Mouse (Mus musculus) kidney, postnatal 36 days (tissue): ENCODE data around the gene Slc25a25.

ENCODE experiments used
- DNase-seq, 2 experiments: peaks; one replicate each; pipeline ENCODE4 v3.0.0; 2021 to 2022; ENCODE audit warnings: mixed read lengths in 2 of 2

Gene Slc25a25

DNA sequence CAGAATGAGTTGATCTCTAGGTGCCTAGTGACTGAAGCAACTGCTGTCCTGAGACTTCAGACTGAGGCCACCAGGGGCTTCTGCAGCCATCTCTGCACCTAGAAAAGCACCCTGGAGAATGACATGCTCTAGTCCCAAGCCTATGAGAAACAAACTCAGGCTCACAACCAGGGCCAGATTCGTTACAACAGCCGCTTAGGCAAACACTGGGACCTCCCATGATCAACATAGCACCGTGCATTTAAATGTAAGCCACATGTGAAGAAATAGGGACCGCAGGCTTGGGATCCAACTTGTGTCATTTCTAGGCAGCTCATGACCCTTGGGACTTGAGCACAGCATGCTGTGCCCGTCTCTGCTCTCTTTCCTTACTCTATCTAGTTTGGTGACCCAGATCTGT is 23.5 kb downstream of the Slc25a25 start:
- DNase-seq = no peak

DNA sequence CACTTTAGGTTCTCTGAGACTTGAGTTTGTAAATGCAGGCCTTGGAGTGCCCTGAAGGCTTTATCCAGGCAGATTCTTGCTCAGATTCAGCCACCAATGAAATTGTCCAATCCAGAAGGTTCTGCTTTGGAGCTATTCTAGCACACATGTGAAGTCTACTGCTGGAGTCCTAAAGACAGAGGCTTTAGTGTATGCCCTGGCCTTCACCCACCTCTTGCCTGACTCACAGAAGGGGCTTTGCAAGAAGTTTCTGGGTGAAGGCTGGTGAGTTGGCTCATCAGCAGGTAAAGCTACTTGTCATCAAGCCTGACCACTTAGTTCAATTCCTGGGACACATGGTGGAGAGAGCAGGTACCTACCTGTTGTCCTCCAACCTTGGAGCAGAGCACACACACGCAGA is 25.1 kb downstream of the Slc25a25 start:
- no peak for DNase-seq

DNA sequence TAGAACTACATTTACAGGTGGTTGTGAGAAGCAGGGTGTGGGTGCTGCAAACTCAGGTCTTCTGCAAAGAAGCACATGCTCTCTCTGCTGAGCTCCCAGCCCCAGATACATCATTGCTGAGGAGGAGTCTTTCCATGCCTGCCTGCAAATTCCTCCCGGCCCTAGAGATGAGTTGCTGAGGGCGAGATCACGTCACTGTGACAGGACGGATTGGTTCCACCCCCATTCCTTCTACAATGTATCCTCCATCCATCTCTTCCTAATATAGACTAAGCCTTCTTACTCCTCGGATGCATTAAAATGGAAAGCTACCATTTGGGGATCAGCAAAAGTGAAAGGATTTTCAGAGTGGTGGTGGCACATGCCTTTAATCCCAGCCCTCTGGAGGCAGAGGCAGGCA is 25.7 kb downstream of the Slc25a25 start:
- no peak for DNase-seq

DNA sequence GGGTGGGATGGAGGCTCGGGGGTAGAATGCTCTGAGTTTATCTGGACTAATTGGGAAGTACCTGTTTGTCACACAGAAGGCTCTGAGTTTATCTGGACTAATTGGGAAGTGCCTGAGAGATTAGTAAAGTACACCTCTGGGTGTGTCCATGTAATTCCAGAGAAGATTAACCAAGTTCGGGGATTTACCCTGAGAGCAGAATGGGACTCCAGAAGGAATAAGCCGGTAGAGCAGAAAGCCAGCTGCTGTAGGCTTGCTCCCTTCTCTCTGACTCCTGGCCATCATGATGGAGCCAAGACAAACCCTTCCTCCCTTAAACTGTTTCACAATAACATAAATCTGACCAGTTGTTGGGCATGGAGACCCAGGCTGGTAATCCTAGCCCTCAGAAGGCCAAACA is 26.4 kb downstream of the Slc25a25 start:
- no peak for DNase-seq

DNA sequence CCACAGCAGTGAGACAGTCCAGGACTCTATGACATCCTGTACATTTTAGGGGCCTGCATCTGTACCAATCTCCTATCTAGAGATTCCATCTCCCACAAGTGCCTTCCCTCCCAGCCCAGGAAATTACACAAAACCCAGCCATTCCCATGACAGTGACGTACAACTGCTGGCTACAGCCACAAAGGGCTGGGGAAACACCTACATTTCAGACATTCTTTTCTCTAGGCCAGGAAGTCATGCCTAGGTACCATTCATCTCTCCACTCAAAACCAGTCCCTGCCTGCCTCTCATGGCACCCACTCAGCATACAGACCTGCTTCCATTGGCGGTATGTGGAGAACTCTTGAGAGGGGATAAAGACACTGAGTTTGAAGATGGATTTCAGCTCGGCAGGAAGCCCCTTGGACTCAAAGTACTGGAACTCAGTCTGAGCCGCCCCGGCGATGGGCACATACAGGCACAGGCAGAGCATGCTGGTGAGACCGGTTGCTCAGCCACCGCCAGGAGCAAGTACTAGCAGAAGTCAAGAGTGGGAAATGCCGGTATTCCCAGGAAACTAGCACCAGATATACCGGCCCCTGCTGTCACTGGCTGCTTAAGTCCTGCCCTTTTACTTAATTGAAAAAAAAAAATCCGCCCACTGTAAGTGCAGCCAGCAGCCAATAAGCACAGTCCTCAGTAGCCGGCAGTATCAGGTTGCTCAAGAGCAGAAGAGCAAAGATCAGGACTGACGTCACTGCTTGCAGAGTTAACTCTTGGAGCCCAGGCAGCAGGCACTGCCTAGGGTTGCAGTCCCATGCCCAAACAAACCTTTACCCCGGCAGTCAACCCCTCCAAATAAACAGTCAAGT is 27.5 kb downstream of the Slc25a25 start:
- peak; percentile 82 to 97 for DNase-seq

DNA sequence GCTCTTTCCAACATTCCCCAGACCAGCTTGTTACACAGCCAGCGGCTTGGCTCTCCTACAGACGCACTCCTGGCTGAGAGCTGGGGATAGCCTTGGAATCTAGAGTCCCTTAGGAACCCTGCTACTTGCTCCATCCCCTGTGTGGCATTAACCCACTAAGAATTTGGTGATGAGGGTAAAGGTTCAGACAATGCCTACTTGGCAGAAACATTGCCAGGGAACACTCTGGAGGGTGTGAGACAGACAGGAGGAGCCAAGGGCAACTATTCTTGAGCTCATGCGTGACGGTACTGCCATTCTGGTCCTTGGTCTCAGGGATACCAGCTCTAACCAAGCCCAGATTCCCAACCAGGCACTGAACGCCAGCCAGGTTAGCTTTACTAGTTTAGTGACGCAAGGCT is 29.4 kb downstream of the Slc25a25 start:
- peak; percentile 73 to 84 for DNase-seq

DNA sequence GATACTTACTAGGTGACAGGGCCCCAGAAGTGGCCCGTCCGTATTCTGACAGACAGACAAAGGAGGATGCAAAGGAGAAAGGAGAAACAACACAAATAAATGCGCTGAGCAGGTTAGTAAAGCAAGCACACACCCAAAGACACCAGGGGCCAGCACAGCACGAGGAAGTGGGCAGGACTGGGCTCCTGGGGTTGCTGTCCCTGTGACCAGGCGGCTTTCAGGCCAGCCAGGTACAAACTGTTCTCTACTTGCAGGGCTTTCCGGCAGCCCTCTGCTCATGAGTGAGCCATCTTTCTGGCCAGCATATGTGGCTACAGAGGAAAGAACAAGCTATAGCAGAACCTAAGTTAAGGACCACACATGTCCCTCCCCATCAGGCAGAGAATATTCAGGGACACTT is 30.6 kb downstream of the Slc25a25 start:
- peak; percentile 53 to 64 for DNase-seq

DNA sequence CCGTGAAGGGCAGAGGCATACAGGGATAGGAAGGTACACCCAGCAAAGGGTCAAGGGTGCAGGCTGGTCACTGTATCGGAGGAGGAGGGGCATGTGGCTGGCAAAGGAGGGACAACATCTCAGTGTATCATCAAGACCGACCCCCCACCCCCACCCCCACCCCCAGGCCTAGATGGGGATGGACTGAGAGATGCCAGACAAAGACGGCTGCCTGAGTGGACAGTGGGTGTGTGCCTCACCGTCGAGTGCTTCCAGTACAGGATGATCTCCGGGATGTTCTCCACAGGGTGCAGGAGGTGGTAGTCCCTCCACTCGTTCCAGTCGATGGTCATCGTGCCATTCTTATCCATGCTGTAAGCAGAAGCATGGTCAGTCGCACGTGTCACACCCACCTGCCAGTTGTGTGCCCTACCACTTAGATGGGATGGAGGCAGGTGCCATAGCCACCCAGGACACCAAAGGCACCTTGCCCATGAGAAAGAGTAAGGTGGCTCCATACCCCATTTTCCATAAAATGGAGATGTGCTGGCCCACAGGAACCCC is 31.1 kb downstream of the Slc25a25 start:
- no peak for DNase-seq

DNA sequence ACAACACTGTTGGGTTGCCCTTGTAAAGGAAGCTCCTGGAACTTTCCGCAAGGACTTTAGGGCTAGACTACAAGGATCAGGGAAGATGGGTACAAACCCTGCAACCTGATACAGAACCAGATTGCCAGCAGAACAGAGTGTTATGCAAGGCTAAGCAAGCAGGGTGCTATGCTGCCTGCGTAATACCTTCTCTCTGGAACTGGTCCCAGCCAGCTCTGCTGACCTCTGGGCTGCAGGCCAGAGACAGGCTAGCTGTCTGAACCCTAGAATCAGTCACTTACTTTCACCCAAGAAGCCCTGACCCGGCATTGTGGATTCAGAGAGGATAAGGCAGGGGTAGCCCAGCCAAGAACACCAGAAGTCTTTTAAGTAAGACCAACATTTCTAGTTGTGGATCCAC is 31.9 kb downstream of the Slc25a25 start:
- DNase-seq = peak; percentile 91 to 93

DNA sequence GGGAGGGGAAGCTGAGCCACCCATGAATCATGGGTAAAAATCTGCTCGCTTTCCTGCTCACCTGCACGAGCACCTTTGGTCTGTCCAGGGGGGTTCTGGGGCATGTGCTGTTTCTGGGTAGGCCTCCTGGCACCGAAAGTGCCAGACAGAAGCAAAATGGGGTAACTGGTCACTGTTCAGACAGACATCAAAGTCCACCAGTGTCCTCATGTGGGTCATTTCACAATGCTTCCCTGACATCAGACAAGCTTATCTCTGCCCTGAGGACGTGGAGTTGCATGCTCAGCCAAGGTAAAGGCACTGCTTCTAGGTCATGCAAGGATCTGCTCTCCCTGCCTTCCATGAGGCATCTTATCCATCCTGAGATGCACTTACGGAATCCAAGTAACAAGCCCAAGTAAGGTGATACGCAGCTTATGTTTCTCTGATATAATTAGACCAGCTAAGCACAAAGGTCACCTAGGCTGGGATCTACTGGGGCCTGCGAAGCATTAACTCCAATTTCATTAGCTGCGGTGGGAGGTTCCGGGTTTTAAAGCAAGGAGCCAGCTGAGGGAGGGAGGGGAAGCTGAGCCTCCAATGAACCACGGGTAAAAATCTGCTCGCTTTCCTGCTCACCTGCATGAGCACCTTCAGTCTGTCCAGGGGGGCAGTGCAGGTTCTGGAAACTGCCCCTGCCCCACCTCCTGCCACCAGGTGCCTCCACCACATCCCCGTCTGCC is 32.7 kb downstream of the Slc25a25 start:
- DNase-seq = peak; percentile 72 to 82

DNA sequence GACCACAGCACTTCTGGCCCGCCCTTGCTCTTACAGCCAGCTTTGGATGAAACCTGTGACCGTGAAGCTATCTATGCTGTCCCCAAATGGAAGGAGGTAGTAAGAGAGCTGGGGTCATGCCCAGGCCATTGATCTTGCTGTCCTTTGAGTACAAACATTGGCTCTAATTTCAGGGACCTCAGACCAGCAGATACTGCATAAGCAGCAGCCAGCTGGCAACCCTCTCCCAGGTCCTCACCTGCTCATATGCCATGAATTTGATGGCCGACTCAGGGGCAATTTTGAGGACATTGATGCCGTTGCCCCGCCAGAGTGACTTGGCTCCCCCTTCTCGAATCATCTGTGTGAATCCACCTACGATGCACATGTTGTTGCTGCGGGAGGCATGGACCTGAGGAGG is 33.8 kb downstream of the Slc25a25 start:
- no peak for DNase-seq

DNA sequence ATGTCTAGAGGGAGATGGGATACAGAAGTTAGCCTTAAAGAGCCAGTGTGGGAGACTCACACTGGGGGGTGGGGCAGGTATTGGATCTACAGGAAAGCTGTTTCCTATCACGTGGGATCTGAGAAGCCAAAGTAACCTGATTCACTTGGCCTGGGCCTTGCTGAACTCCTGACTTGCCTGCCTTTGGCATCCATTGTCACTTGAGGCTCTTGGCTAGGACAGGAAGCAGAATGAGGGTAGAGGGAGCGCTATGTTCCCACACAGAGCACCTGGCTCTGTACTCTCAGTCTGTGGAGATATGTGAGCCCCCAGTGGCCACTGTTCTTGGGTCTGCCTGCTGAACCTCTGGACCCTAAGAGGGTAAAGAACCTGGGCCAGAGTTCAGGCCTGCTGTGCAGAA is 34.7 kb downstream of the Slc25a25 start:
- peak in 1 of 2 experiments; percentile 41 for DNase-seq

DNA sequence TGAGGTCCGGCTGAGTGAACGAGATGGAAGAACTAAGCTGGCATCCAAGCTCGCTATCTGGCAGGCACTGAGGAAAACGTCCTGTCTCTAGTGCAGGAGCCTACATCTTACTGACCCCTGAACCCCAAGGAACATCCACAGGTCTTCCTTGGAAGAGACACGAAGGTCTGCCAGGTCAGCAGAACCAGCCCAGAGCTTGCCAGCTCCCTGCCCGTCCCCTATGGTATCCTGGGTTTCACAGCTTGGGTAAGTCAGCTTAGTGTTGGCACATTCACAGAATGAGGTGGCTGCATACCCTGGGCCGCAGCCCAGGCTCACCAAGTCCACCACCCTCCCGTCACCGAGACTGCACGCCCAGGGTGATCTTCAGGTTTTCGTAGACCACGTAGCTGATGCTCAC is 35.4 kb downstream of the Slc25a25 start:
- DNase-seq = peak; percentile 58 to 62

DNA sequence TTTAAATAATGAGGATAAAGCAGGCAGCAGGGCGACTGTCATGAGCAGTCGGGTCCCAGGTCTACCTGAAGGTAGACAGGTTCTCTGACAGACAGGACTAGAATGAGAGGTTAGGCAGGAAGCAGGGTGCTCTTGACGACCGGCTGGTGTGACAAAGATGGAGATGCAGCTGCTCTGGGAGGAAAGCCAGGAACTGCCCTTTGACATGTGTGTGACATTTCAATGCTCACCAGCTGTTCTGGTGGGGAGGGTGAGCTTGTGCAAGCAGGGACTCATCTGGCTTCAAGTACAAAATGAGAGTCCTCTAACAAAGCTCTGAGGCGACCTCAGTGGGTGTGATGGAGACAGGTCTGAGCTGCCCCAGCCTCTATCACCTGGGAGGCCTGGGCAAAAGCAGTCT is 37.3 kb downstream of the Slc25a25 start:
- DNase-seq = peak in 1 of 2 experiments; percentile 64

DNA sequence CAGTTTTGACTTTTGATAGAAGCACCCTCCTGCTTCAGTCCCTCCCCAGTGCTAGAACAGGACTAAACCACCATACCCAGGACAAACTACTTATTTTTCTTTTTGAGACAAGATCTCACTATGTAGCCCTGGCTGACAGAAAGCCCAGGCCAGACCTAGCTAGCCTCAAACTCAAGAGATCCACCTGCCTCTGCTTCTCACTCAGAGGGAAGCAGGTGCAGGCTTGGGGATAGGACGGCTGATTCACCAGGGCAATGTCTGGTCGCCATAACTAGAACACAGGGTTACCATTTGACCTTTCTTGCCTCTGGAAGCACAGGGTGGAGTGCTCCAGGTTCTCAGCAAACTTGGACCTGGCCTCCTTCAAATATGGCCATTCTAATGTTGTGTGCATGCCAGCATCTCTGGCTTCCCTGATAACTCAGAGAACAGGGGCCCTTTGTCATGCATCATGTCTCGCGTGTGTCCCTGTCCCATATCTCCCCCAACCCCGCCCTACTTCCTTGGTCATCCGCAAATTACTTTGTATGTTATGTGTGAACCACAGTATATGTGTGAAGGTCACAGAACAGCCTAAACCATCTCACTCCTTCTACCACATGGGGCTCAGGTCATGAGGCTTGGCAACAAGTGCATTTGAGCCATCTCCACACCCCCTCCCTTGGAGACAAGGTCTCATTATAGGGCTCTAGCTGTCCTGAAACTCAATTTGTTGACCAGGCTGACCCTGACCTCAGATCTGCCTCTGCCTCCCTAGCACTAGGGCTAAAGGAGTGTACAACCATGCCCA is 38.3 kb downstream of the Slc25a25 start:
- peak in 1 of 2 experiments; percentile 38 for DNase-seq

DNA sequence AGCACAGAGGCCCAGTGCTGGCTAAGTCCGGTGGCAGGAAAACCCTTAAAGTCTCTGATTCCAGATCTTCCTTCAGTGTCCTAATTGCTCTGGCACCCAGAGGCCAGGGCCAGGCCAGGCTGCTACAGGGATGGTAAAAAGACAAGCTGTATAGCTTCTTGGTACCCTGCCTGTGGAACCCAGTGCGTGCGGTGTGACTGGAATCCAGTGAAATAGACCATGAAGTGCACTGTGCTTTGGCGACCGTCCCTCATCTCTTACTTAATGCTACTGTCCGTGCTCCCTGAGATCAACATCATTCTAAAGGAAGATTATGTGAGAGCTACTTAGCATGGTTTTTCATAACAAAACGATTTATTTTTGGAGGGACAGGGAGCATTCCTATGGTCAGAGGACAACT is 39.8 kb downstream of the Slc25a25 start:
- DNase-seq = no peak

DNA sequence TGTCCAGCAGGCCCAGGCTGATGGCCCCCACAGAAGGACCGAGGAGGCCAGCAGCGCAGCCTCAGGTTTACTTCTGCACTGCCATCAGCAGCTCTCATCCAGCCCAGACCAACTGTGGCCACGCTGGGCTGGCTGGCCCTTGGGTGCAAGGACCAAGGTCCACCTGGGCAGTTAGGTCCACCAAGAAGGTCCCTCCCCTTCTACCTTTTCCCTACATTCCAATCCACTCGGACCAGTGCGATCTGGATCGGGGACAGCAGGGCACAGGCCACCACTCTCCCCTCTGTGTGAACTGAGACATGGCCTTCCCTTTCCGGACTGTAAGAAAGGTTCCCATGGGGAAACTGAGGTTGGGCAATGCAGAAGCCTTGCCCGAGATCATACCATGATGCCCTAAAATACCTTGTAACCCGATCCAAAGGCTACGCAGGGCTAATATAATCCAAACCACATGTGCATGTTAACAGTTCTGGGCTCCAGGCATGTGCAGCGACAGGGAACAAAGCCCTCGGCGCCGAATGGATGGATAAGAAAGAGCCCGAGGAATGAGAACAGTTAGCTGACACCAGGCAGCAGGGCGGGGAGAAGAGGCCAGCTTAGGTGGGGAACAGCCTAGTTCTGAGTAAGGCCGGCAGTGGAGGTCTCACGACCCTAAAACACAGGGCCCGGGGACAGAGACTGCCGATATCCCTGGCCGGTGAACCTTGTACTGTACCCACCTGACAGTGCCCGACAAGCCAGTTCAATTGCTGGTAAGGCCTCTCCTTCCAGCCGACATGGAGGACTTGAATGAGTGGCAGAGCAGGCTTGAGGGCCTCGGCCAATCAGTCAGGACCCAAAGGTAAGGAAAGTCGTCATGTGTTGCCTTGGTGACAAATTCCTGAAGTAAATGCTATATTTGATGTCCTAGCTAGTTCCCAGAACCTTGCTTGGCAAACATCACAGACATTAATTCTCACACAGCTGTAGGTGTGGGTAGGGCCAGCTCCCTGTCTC is 42.5 kb downstream of the Slc25a25 start:
- DNase-seq = peak; percentile 85 to 94

DNA sequence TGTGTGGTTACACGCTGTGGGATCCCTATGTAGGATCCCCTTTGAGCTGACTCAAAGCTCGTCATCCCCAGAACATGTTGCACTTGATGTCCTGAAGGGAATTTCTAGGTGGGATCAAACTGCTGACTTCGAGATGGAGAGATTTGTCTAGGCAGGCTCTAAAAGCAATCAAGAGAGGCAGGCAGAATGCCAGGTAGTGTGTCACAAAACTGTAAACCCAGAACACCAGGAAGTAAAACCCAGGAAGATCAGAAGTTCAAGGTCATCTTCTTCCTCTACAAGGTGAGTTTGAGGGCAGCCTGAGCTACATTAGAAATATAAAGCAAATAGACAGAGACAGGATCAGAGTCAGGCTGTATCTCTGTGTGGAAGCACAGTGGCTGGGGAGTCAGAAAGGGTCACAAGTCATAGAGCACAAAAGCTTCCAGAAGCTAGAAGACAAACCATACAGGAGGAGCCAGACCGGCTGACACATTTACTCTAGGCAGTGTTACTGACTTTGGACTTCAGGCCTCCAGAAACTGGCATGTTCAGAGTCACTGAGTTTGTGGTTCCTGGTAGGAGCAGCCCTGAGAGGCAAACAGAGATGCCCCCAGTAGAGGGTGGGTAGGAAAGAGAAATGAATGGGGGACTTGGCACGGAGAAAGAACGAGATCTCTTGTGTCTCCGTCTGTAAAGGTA is 44.0 kb downstream of the Slc25a25 start:
- peak; percentile 56 to 71 for DNase-seq

DNA sequence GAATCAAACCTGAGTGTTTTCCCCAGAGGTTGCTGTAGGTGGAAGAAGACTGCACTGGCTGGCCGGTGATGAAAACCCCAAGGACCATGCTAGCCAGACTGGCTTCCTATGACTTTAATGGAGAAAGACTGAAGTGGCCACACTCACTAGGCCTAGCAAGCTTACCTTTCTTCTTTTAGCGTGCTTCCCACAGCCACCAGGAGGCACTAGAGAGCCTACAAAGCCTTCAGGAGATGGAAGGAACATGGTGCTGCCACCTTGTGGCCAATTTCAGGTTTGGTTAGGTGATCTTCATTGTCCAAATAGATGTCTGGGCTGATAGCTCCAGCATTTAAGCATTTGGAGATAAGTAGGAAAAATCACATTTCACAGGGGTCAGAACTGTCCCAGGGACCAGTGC is 46.6 kb downstream of the Slc25a25 start:
- DNase-seq = peak; percentile 97 to 99

DNA sequence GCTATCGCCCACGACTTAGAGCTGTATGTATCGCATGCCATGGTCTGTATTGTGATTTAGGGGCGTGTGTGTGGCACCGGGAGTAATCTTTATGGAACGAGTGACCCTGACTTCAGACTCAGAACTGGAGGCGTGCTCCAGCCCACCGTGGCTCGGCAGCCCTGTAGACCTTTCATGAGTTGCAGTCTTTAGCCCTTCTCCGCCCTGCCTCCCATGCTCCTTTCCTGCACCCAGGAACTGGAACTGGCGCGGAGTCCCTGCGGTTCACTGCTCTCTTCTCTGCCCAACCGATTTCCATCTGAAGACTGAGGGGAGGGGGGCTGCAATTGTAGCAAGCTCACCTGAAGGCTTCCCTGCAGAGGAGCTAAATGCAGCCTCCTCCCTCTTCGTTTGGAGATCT is 54.5 kb downstream of the Slc25a25 start:
- peak in 1 of 2 experiments; percentile 42 for DNase-seq
